Mouse (Mus musculus) G1E (cell line): ENCODE measurements around the gene Spaca9.

Experiments
- CTCF ChIP-seq: IDR thresholded peaks from 2 replicates; pipeline ENCODE4 v1.5.1; 2012; ENCODE audit warnings: low read depth, low read length, inconsistent platforms, mixed read lengths
- GATA1 ChIP-seq: IDR thresholded peaks from 2 replicates; pipeline ENCODE4 v1.6.1; 2012; ENCODE audit warnings: borderline replicate concordance, low read length, inconsistent platforms, mixed read lengths
- TAL1 ChIP-seq: conservative IDR thresholded peaks from 2 replicates; pipeline ENCODE4 v1.6.1; 2012; ENCODE audit warnings: low read depth, low read length, inconsistent platforms, mixed read lengths

DNA sequence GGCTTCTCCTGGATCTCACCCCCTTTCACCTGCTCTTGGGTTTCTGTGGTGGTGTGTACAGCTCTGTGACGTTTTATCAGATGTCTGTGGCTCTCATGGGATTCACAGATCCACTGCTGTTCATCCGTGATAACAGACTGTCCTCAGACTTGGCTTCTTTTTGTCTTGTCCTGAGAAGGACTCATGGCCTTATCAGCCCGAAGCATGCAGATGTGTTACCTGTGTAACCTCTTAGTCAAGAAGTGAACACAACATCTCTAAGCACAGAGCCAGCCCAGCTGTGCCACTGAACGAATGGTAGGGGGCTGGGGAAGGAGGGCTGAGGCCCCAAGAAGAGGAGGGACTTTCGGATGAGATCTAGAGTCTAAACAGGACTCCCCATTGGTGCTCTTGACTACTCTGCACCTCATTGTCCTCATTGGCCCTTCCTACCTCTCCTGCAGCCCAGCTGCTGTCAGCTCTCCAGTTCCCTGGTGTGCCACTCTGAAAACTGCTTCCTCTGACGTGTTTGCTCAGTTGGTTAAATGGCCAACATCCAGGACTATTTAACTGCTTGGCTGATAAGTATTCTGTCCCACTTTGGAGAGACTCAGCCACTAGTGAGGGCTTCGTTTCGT lies 2.2 kb upstream of the Spaca9 start:
- TF ChIP-seq GATA1 (no peak), CTCF (no peak), TAL1 (peak; percentile 100)
